Mouse (Mus musculus) MEL (cell line): ENCODE data around the gene Kif5a. TPM values are rescaled to one million over a fixed set of nuclear protein-coding genes. Genes with fewer than 3 reads are reported as not detected.

Experiments used
- DNase-seq: peaks from one replicate; pipeline ENCODE4 v3.0.0; 2011; ENCODE audit warnings: low read depth, low spot score
- H3K27ac ChIP-seq: 2 replicates; pipeline ENCODE4 v1.5.1; 2012; ENCODE audit warnings: low read depth, mild to moderate bottlenecking, control low read depth, low read length, moderate library complexity; ENCODE audit not compliant: control insufficient read depth
- H3K27me3 ChIP-seq, 2 experiments: fragments of 150-350 bp in 1 of 2; sonication (generic) in 1 of 2; 2 replicates each; pipeline ENCODE4 v1.6.1; 2012; ENCODE audit warnings: low read length in 2 of 2, mild to moderate bottlenecking in 2 of 2, improper control_type of control experiment in 1 of 2, moderate library complexity in 1 of 2; ENCODE audit not compliant: insufficient read depth in 2 of 2, control insufficient read depth in 1 of 2
- H3K36me3 ChIP-seq, 2 experiments: 2 replicates each; pipeline ENCODE4 v1.6.1; 2012 to 2014; ENCODE audit warnings: low read length in 2 of 2, improper control_type of control experiment in 1 of 2, inconsistent platforms in 1 of 2, mild to moderate bottlenecking in 1 of 2; ENCODE audit not compliant: insufficient read depth in 2 of 2, control insufficient read depth in 1 of 2
- H3K4me1 ChIP-seq, 2 experiments: fragments of 150-350 bp in 1 of 2; sonication (generic) in 1 of 2; 2 replicates each; pipeline ENCODE4 v1.6.1; 2012; ENCODE audit warnings: low read length in 2 of 2, improper control_type of control experiment in 1 of 2, mild to moderate bottlenecking in 1 of 2; ENCODE audit not compliant: insufficient read depth in 2 of 2, control insufficient read depth in 1 of 2
- H3K4me3 ChIP-seq, 2 experiments: fragments of 150-350 bp in 1 of 2; sonication (generic) in 1 of 2; 2 replicates each; pipeline ENCODE4 v1.5.1; 2012; ENCODE audit warnings: low read depth in 2 of 2, low read length in 2 of 2, mild to moderate bottlenecking in 2 of 2, moderate library complexity in 2 of 2, control low read depth in 1 of 2, improper control_type of control experiment in 1 of 2; ENCODE audit not compliant: control insufficient read depth in 1 of 2, insufficient read depth in 1 of 2
- H3K79me2 ChIP-seq: 2 replicates; pipeline ENCODE4 v1.6.1; 2012; ENCODE audit warnings: mild to moderate bottlenecking, low read length, moderate library complexity; ENCODE audit not compliant: control insufficient read depth, poor library complexity, insufficient read depth
- H3K9ac ChIP-seq: 2 replicates; pipeline ENCODE4 v1.6.1; 2012; ENCODE audit warnings: low read depth, mild to moderate bottlenecking, control low read depth, low read length, moderate library complexity; ENCODE audit not compliant: control insufficient read depth, poor library complexity, severe bottlenecking
- H3K9me3 ChIP-seq: fragments of 150-350 bp; sonication (generic); replicated peaks from 2 replicates; pipeline ENCODE4 v1.6.1; 2012; ENCODE audit warnings: mild to moderate bottlenecking, low read length, improper control_type of control experiment, moderate library complexity; ENCODE audit not compliant: insufficient read depth
- CHD1 ChIP-seq: IDR thresholded peaks from 2 replicates; pipeline ENCODE4 v1.6.1; 2012; ENCODE audit warnings: low read depth, mild to moderate bottlenecking, inconsistent platforms, low read length, improper control_type of control experiment
- ELF1 ChIP-seq: IDR thresholded peaks from 2 replicates; pipeline ENCODE4 v1.6.1; 2014; ENCODE audit warnings: low read depth, mild to moderate bottlenecking, inconsistent platforms, low read length, improper control_type of control experiment, moderate library complexity
- GATA1 ChIP-seq: IDR thresholded peaks from 2 replicates; pipeline ENCODE4 v1.6.1; 2011; ENCODE audit warnings: low read depth, low read length, improper control_type of control experiment
- KAT2A ChIP-seq: conservative IDR thresholded peaks from 2 replicates; pipeline ENCODE4 v1.6.1; 2012; ENCODE audit warnings: low read depth, low read length, improper control_type of control experiment, inconsistent platforms
- MAFK ChIP-seq: IDR thresholded peaks from 2 replicates; pipeline ENCODE4 v1.6.1; 2011; ENCODE audit warnings: low read depth, mild to moderate bottlenecking, low read length, improper control_type of control experiment, borderline replicate concordance
- MEF2A ChIP-seq: IDR thresholded peaks from 2 replicates; pipeline ENCODE4 v1.6.1; 2014; ENCODE audit warnings: low read depth, mild to moderate bottlenecking, inconsistent platforms, low read length, improper control_type of control experiment; ENCODE audit not compliant: poor library complexity, insufficient replicate concordance, severe bottlenecking; ENCODE audit errors: extremely low read depth
- MXI1 ChIP-seq: IDR thresholded peaks from 2 replicates; pipeline ENCODE4 v1.6.1; 2011; ENCODE audit warnings: mild to moderate bottlenecking, low read depth, low read length, improper control_type of control experiment
- MYB ChIP-seq: IDR thresholded peaks from 2 replicates; pipeline ENCODE4 v1.6.1; 2011; ENCODE audit warnings: mild to moderate bottlenecking, low read depth, low read length, improper control_type of control experiment
- MYC ChIP-seq: IDR thresholded peaks from 2 replicates; pipeline ENCODE4 v1.6.1; 2011; ENCODE audit warnings: low read depth, mild to moderate bottlenecking, low read length, improper control_type of control experiment, moderate library complexity
- NRF1 ChIP-seq: IDR thresholded peaks from 2 replicates; pipeline ENCODE4 v1.6.1; 2014; ENCODE audit warnings: low read depth, mild to moderate bottlenecking, inconsistent platforms, low read length, improper control_type of control experiment, moderate library complexity; ENCODE audit not compliant: poor library complexity, insufficient read depth, severe bottlenecking
- RAD21 ChIP-seq: IDR thresholded peaks from 2 replicates; pipeline ENCODE4 v1.6.1; 2011; ENCODE audit warnings: mild to moderate bottlenecking, low read depth, low read length, improper control_type of control experiment
- SMC3 ChIP-seq: IDR thresholded peaks from 2 replicates; pipeline ENCODE4 v1.6.1; 2011; ENCODE audit warnings: low read depth, low read length, improper control_type of control experiment
- TAL1 ChIP-seq: IDR thresholded peaks from 2 replicates; pipeline ENCODE4 v1.6.1; 2012; ENCODE audit warnings: mild to moderate bottlenecking, inconsistent platforms, low read length, moderate library complexity, mixed read lengths
- TBP ChIP-seq: IDR thresholded peaks from 2 replicates; pipeline ENCODE4 v1.8.0; 2011; ENCODE audit warnings: low read depth, low read length, improper control_type of control experiment
- TCF12 ChIP-seq: IDR thresholded peaks from 2 replicates; pipeline ENCODE4 v1.6.1; 2014; ENCODE audit warnings: low read depth, mild to moderate bottlenecking, inconsistent platforms, low read length, improper control_type of control experiment, moderate library complexity
- UBTF ChIP-seq: IDR thresholded peaks from 2 replicates; pipeline ENCODE4 v1.6.1; 2012; ENCODE audit warnings: low read depth, mild to moderate bottlenecking, inconsistent platforms, low read length, improper control_type of control experiment, moderate library complexity, borderline replicate concordance; ENCODE audit not compliant: insufficient read depth
- USF1 ChIP-seq: IDR thresholded peaks from 2 replicates; pipeline ENCODE4 v1.6.1; 2014; ENCODE audit warnings: low read depth, mild to moderate bottlenecking, inconsistent platforms, low read length, improper control_type of control experiment, moderate library complexity
- USF2 ChIP-seq, 2 experiments: IDR thresholded peaks; 2 replicates each; pipeline ENCODE4 v1.6.1; 2011 to 2012; ENCODE audit warnings: improper control_type of control experiment in 2 of 2, low read length in 2 of 2, borderline replicate concordance in 1 of 2, inconsistent platforms in 1 of 2, low read depth in 1 of 2, mild to moderate bottlenecking in 1 of 2; ENCODE audit not compliant: insufficient read depth in 1 of 2
- ZC3H11A ChIP-seq: IDR thresholded peaks from 2 replicates; pipeline ENCODE4 v1.6.1; 2012; ENCODE audit warnings: low read depth, mild to moderate bottlenecking, inconsistent platforms, low read length, improper control_type of control experiment
- ZMIZ1 ChIP-seq: IDR thresholded peaks from 2 replicates; pipeline ENCODE4 v1.6.1; 2012; ENCODE audit warnings: low read depth, mild to moderate bottlenecking, inconsistent platforms, low read length, improper control_type of control experiment, moderate library complexity
- polyA plus RNA-seq, 2 experiments: library from polyadenylated mRNA; stranded (reverse) in 1 of 2; unstranded in 1 of 2; fragments of >175 nt in 1 of 2; fragments of >200 nt in 1 of 2; gene quantifications; 2 replicates each; pipeline versions ENCODE4 v1.2.1 to v1.2.4; 2012; ENCODE audit warnings: low replicate concordance in 2 of 2, low read depth in 1 of 2; ENCODE audit not compliant: insufficient read length in 2 of 2, insufficient read depth in 1 of 2, missing spikeins in 1 of 2
- total RNA-seq: library from RNA; depleted of rRNA; stranded (reverse); fragments of 300-350 nt; gene quantifications from 2 replicates; pipeline ENCODE4 v1.2.3, GENCODE M21; 2012

Gene Kif5a
- total and polyA plus RNA-seq, 3 experiments: 0.42 to 1.3 TPM; not detected in 1

DNA sequence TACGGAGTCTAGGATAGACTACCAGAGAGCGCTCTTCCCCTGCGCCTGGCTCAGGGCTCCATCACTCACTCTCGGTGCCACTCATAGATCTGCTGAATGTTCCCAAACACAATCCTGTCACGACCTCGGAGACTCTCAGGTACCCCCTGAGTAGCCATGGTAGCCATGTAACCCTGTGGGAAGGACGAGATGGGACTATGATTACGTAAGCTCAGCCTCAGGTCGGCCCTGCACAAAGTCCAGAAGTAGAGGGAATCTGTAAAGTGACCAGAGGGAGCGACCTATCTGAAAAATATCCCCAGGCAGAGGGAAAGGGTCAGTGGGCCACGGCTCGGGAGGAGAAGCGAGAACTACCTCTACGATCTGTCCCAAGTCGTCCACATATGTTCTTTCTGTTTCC is 77.6 kb downstream of the Kif5a start:
- peaks cover 0 to 18% of the 10 kb centered on the region in 2 experiments; a peak in 3 of 4 replicates for H3K4me1 ChIP-seq
- H3K27ac ChIP-seq: no peak overlapping the region
- H3K9ac ChIP-seq: no peak overlapping the region
- no peaks in the 10 kb centered on the region for H3K27me3 ChIP-seq
- H3K36me3 ChIP-seq: peaks cover 0 to 9% of the 10 kb centered on the region in 2 experiments; a peak in 2 of 4 replicates
- no peak for DNase-seq
- no peak overlapping the region for H3K4me3 ChIP-seq
- peaks cover 7% of the 10 kb centered on the region; the same call in 1 of the 2 replicates for H3K79me2 ChIP-seq
- no peaks in the 10 kb centered on the region for H3K9me3 ChIP-seq
- TF ChIP-seq MXI1 (no peak), ZMIZ1 (no peak), MYB (no peak), TBP (no peak), UBTF (no peak), TAL1 (no peak), USF1 (no peak), RAD21 (no peak), ELF1 (no peak), SMC3 (no peak), TCF12 (no peak), ZC3H11A (no peak), CHD1 (no peak), MEF2A (no peak)

GRCm38 (mm10) chr10:127185101-127185500 is 78.0 kb downstream of the Kif5a start:
- no peak for DNase-seq
- Histone ChIP-seq H3K79me2 (peaks cover 7% of the 10 kb centered on the region; the same call in 1 of the 2 replicates), H3K36me3 (peaks cover 0 to 5% of the 10 kb centered on the region in 2 experiments; a peak in 2 of 4 replicates), H3K9ac (no peak overlapping the region), H3K4me1 (peaks cover 0 to 18% of the 10 kb centered on the region in 2 experiments; a peak in 3 of 4 replicates), H3K4me3 (no peak overlapping the region), H3K27ac (no peak overlapping the region), H3K27me3 (no peaks in the 10 kb centered on the region), H3K9me3 (no peaks in the 10 kb centered on the region)
- TF ChIP-seq UBTF (no peak), MYC (no peak), USF1 (no peak), GATA1 (no peak), ZMIZ1 (no peak), MAFK (no peak), RAD21 (no peak), ZC3H11A (no peak), USF2 (IDR thresholded peaks at IDR 0.05; ENCODE audit: borderline replicate concordance in 1 of 2, insufficient read depth in 1 of 2, low read depth in 1 of 2, low read length in 2 of 2) (no peak), NRF1 (no peak), TAL1 (no peak), MEF2A (no peak), KAT2A (no peak), CHD1 (no peak)
